Mouse (Mus musculus): Measurements from ENCODE around the gene Cacng2.

Cacng2 gene

GRCm38 (mm10) chr15:78082841-78083572, 36.8 kb downstream of the Cacng2 start:
- no peak for DNase-seq (ENCODE audit: low read depth, low spot score)

DNA sequence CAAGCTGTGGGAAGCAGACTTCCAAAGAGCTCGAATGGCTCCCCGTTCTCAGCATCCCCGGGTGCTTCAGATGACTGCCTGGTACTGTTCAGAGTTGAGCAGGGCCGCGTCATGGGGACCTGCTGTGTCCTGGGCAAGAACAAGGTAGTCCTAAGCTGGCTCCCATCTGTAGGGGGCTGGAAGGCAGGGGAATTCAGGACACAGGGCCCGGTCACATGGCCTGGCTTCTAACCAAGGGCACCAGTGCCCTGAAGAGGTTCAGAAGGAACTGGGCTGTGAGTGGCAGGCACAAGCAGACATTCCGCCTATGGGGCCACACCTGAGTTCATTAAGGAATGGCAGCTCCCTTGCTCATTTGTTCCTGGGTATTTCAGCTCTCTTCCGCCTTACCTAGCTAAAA, 37.7 kb downstream of the Cacng2 start:
- no peak for DNase-seq (ENCODE audit: low read depth, low spot score)

- no peak for DNase-seq (ENCODE audit: low read depth, low spot score)
Measured at GRCm38 (mm10) chr15:78081384-78081783, 38.4 kb downstream of the Cacng2 start.

DNA sequence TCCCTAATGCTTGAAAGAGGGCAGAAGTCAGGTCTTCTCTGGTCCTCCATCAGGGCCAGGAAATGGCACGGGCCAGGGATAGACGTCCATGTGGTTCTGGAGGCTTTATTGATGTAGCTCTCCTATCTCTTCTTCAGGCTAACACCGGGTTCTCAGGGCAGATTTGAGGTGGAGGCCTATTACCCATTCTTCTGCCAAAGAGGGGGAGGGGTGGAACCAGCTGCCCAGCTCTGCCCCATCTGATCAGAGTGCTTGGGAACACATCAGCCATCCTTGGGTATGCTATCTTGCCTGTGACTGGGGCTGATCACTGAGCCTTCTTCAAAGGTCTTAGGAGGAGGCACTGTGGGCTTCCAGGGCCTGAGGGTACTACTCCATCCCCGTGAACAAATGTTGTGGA, 39.5 kb downstream of the Cacng2 start:
- no peak for DNase-seq (ENCODE audit: low read depth, low spot score)

- DNase-seq (ENCODE audit: low read depth, low spot score): no peak
Measured at GRCm38 (mm10) chr15:78078776-78079628, 40.8 kb downstream of the Cacng2 start.

DNA sequence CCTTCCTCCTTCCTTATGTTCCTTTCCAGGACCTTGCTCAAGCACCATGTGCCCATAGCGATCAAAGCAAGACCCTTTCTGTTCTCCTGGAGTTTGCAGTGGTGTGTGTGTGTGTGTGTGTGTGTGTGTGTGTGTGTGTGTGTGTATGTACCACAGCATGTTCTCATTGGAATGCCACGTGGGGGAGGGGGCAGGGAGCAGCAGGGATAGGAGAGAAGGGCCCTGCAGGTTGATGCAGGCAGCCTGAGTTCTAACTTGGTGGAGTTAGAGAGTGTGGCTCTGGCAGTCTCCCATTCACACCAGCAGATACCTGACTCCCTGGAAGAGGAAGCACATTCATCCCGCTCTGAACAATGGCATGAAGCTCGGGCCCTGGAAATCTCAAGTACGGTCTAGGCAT, 41.6 kb downstream of the Cacng2 start:
- DNase-seq (ENCODE audit: low read depth, low spot score): no peak

- no peak for DNase-seq (ENCODE audit: low read depth, low spot score)
Measured at GRCm38 (mm10) chr15:78075921-78076320, 43.9 kb downstream of the Cacng2 start.

DNA sequence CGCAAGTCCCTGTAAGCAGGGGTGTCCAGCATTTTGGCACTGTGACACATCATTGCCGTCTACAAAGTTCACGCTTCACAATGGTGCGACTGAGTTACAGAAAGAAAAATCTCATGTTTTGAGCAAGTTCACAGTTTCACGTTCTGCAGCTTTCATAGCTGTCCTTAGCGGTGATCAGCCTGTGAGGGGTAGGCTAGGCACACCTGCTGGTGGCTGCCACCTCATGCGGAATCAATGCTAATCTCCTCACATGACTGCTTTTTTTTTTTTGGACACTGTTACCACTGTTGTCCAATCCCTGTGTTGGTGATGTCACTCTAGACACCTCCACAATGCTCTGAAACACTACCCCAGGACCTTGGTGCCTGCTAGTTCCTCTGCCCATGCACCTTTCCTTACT, 46.7 kb downstream of the Cacng2 start:
- no peak for DNase-seq (ENCODE audit: low read depth, low spot score)

GRCm38 (mm10) chr15:78066475-78066874, 53.4 kb downstream of the Cacng2 start:
- peak; percentile 81 for DNase-seq (ENCODE audit: low read depth, low spot score)

GRCm38 (mm10) chr15:78065541-78065940, 54.3 kb downstream of the Cacng2 start:
- DNase-seq (ENCODE audit: low read depth, low spot score): peak; percentile 95

- DNase-seq (ENCODE audit: low read depth, low spot score): peak; percentile 85
Measured at GRCm38 (mm10) chr15:78064340-78064739, 55.5 kb downstream of the Cacng2 start.

DNA sequence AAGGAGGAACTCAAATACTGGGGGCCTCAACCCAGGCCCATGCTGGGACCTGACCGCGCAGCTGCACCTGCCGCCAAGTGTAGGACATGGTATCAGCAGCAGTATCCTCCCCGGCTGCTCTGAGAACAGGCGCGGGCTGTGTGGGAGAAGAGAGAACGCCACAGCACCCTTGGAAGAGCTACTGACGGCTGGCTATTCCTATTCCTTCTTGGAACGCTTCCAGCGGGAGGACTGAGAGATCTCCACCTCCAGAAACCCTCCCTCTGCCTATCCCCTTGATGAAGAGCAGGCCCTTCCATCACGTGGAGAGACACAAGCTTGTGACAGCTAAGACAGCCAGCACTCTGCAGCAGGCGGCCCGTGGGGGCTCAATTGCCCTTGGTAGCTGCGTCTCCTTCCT, 57.4 kb downstream of the Cacng2 start:
- no peak for DNase-seq (ENCODE audit: low read depth, low spot score)

- no peak for DNase-seq (ENCODE audit: low read depth, low spot score)
Measured at GRCm38 (mm10) chr15:78056930-78057329, 62.9 kb downstream of the Cacng2 start.

GRCm38 (mm10) chr15:78050682-78051081, 69.1 kb downstream of the Cacng2 start:
- DNase-seq (ENCODE audit: low read depth, low spot score): no peak

DNA sequence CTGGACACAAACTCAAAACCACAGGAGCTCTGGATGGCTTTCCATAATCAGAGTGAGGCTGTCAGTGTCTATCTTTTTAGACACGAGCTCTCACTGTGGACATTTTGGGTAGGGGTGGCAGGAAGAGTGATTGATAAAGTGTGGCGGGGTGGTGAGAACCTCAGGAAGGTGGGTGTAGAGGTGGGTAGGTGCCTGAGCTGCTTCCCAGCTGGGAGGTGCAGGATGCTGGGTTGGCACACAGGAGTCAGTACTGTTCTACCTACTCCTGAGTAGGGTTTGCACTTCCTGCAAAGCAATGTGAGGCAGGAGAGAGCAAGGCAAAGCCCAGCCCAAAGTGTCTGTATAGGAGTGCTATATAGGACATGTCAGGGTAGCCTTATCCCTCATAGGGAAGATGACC, 69.9 kb downstream of the Cacng2 start:
- DNase-seq (ENCODE audit: low read depth, low spot score): no peak

DNA sequence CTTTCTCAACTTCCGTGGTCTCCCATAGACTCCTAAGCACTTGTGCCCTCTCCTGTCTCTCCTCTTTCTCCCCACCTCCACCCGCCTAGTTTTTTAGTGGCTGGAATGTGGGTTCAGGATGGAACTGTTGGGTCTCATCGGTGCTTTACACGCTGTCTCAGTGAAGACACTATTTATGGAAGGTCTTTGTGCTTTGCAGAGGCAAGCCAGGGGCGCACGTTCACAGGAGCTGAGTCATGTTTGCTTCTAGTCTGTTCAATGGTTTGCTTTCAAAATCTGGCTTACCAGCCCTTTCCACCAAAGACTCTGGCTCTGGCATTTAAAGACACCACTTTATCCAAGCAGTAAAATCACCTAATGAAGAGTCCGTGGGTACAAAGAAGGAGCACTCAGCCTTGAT, 74.0 kb downstream of the Cacng2 start:
- DNase-seq (ENCODE audit: low read depth, low spot score): no peak

DNA sequence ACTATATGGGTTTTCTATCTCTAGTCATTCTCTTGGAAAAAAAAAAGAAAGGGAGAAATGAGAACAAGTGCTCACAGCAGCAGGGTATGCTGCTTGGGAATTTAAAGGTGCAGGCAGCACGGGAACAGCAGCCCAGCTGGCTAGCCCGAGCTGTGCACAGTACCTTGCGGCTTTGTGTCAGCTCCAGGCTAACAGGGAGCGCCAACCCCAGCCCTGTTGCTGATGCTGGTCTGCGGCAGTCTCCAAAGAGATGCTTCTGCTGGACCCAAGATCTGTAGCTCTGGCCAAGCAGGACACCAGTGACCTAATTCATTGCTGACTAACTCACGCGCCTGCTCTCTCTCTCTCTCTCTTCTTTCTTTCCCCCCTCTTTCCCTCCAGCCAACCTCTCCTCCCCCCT, 74.5 kb downstream of the Cacng2 start:
- DNase-seq (ENCODE audit: low read depth, low spot score): no peak

- DNase-seq (ENCODE audit: low read depth, low spot score): no peak
Measured at GRCm38 (mm10) chr15:78044826-78045225, 75.0 kb downstream of the Cacng2 start.

DNA sequence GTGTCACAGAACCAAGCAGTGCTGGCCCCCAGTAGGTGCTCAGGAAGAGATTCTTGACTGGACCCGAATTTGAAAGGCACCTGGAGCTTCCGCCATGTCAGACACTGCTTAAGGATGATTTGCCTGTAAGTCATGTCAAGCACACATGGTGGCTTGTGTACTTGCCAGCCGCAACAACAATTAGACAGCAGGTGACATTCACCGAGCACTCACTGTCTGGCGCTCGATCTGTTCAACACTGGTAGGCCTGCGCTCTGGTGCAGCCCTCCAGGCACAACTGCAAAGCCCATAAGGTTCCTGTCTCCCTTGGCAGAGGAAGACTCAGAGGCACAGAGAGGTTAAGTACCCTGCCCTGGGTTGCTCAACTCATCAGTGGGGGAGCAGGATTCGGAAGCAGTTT, 77.1 kb downstream of the Cacng2 start:
- no peak for DNase-seq (ENCODE audit: low read depth, low spot score)

DNA sequence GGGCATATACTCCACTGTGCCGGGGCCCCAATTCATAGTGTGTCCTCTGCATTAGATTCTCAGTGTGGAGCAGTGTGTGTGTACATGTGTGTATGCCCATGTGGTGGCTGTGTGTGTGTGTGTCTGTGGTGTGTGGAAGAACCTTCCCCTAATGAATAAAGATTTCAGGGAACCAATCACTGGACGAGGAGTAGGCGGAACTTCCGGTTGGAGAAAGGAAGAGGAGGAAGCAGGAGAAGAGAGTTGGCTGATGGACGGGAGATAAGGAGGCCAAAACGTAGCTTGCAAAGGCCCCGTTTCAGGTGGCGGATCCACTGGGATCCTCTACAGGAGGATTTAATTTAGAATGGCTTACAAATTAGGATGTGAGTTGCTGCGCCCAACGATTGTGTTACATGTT, 82.2 kb downstream of the Cacng2 start:
- DNase-seq (ENCODE audit: low read depth, low spot score): peak; percentile 92

GRCm38 (mm10) chr15:78036586-78036985, 83.2 kb downstream of the Cacng2 start:
- DNase-seq (ENCODE audit: low read depth, low spot score): no peak

- no peak for DNase-seq (ENCODE audit: low read depth, low spot score)
Measured at GRCm38 (mm10) chr15:78029938-78030337, 89.9 kb downstream of the Cacng2 start.

- DNase-seq (ENCODE audit: low read depth, low spot score): no peak
Measured at GRCm38 (mm10) chr15:78026521-78026920, 93.3 kb downstream of the Cacng2 start.

Data from R1 (cell line).